Mouse (Mus musculus): ENCODE data around the gene Ccr1l1. TPM values are rescaled to one million over a fixed set of nuclear protein-coding genes. Genes with fewer than 3 reads are reported as not detected.

The Ccr1l1 gene
- polyA plus RNA-seq, 1 experiment from 2014 or later = not detected

GRCm38 (mm10) chr9:123931761-123932700 lies 46.2 kb downstream of the Ccr1l1 start:
- Histone ChIP-seq H3K4me3 (ENCODE audit: low read length) (no peak overlapping the region), H3K4me2 (replicated peaks; ENCODE audit: low read depth, low read length) (no peak overlapping the region), H3K9ac (replicated peaks; ENCODE audit: low read length) (no peak overlapping the region), H3K4me1 (ENCODE audit: insufficient read depth, low read length) (no peaks in the 10 kb centered on the region), H3K36me3 (ENCODE audit: insufficient read depth, low read length) (no peaks in the 10 kb centered on the region), H3K27me3 (ENCODE audit: insufficient read depth, low read length) (no peaks in the 10 kb centered on the region), H3K9me3 (ENCODE audit: low read length) (no peaks in the 10 kb centered on the region), H3K27ac (ENCODE audit: low read length) (no peak overlapping the region)
- WGBS = 60% methylated on average over 5 of the region's 6 CpGs
- ATAC-seq (ENCODE audit: low FRiP score, low TSS enrichment) = no peak

DNA sequence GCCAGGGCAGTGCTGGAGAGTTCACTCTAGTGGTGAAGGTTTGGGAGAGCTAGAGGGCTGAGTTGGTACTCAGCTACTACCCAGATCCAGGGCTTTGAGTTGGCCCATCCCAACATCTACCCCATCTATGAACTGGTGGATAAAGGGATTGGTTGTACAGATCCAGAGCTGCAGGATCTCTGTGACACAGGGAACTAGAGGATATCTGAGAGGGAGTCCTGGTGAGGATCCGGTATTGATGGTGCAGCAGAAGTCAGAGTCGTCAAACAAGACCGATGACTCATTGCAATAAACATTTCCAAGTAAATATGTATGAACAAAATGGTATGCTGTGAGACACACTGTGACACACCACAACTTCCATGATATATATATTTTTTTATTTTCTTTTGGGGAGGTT lies 47.3 kb downstream of the Ccr1l1 start:
- WGBS = 89% methylated on average over 3 of the region's 3 CpGs
- Histone ChIP-seq H3K9me3 (ENCODE audit: low read length) (no peaks in the 10 kb centered on the region), H3K4me3 (ENCODE audit: low read length) (no peak overlapping the region), H3K27ac (ENCODE audit: low read length) (no peak overlapping the region), H3K9ac (replicated peaks; ENCODE audit: low read length) (no peak overlapping the region), H3K27me3 (ENCODE audit: insufficient read depth, low read length) (no peaks in the 10 kb centered on the region), H3K36me3 (ENCODE audit: insufficient read depth, low read length) (no peaks in the 10 kb centered on the region), H3K4me2 (replicated peaks; ENCODE audit: low read depth, low read length) (no peak overlapping the region), H3K4me1 (ENCODE audit: insufficient read depth, low read length) (no peaks in the 10 kb centered on the region)
- ATAC-seq (ENCODE audit: low FRiP score, low TSS enrichment) = no peak

DNA sequence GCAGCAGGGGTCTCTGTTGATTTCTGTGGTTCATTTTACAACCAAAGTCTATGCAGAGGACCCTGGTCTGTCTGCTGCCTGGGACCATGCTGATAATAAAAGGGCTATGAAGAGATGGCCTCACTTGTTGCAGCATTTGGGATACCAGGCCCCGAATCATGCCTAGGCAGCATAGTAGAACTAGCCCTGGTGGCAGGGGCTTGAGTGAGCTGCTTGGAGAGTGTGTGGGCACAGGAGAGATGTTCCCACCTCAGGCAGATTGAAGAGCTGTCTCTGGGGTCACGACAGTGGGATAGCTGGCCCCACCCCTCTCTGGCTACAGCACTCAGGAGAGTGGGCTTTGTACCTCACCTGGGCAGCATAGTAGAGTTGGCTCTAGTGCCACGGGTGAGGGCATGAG lies 47.7 kb downstream of the Ccr1l1 start:
- ATAC-seq (ENCODE audit: low FRiP score, low TSS enrichment) = no peak
- Histone ChIP-seq H3K36me3 (ENCODE audit: insufficient read depth, low read length) (no peaks in the 10 kb centered on the region), H3K27me3 (ENCODE audit: insufficient read depth, low read length) (no peaks in the 10 kb centered on the region), H3K9me3 (ENCODE audit: low read length) (no peaks in the 10 kb centered on the region), H3K4me1 (ENCODE audit: insufficient read depth, low read length) (no peaks in the 10 kb centered on the region), H3K9ac (replicated peaks; ENCODE audit: low read length) (no peak overlapping the region), H3K4me3 (ENCODE audit: low read length) (no peak overlapping the region), H3K4me2 (replicated peaks; ENCODE audit: low read depth, low read length) (no peak overlapping the region), H3K27ac (ENCODE audit: low read length) (no peak overlapping the region)
- 88% methylated on average over 3 of the region's 3 CpGs for WGBS

DNA sequence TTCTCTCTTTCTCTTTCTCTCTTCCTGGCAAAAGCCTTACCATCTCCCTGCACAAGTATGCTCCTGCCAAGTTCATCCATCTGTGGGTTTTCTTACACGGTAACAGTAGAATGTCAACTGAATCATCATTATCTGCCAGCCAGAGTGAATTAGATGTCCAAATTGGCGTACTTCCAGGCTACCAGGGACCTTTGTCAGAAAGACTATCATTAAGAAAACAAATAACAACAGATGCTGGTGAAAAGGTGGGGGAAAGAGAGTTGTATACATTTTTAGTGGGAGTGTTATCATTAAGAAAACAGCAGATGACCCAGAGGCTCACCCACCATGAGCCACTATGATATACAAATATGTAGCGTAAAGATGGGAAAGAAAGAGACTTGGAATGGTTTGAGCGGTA lies 48.3 kb downstream of the Ccr1l1 start:
- no peak overlapping the region for H3K27ac ChIP-seq (ENCODE audit: low read length)
- H3K4me2 ChIP-seq (replicated peaks; ENCODE audit: low read depth, low read length) = no peak overlapping the region
- WGBS = 69% methylated on average over 4 of the region's 4 CpGs
- H3K9me3 ChIP-seq (ENCODE audit: low read length) = no peaks in the 10 kb centered on the region
- no peaks in the 10 kb centered on the region for H3K4me1 ChIP-seq (ENCODE audit: insufficient read depth, low read length)
- no peaks in the 10 kb centered on the region for H3K36me3 ChIP-seq (ENCODE audit: insufficient read depth, low read length)
- no peak overlapping the region for H3K9ac ChIP-seq (replicated peaks; ENCODE audit: low read length)
- ATAC-seq (ENCODE audit: low FRiP score, low TSS enrichment) = no peak
- H3K27me3 ChIP-seq (ENCODE audit: insufficient read depth, low read length) = no peaks in the 10 kb centered on the region
- no peak overlapping the region for H3K4me3 ChIP-seq (ENCODE audit: low read length)

DNA sequence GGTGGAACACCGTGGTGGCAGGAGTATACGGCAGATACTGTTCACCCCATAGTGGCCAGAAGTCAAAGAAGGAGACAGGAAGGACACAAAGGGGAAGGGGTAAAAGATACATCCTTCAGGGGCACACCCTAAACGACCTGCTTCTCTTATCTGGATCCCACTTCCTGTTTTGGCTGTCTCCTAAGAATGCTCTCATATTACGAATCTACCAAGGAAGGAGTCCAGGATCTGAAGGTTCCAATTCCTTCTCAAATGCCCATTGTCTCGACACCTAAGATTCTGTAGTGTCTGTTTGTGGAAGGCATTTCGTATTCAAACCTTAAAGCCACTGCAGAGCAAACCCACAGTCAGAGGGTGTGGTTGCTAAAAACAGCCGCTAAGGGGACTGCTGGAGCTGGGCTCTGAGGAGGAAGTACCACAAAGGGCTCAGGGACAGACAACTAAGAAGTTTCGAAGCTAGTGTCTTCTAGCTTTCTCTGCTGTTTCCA lies 49.4 kb downstream of the Ccr1l1 start:
- Histone ChIP-seq H3K9me3 (ENCODE audit: low read length) (no peaks in the 10 kb centered on the region), H3K27ac (ENCODE audit: low read length) (no peak overlapping the region), H3K27me3 (ENCODE audit: insufficient read depth, low read length) (no peaks in the 10 kb centered on the region), H3K4me3 (ENCODE audit: low read length) (no peak overlapping the region), H3K36me3 (ENCODE audit: insufficient read depth, low read length) (no peaks in the 10 kb centered on the region), H3K9ac (replicated peaks; ENCODE audit: low read length) (no peak overlapping the region; the same call in 1 of the 2 replicates), H3K4me1 (ENCODE audit: insufficient read depth, low read length) (no peaks in the 10 kb centered on the region), H3K4me2 (replicated peaks; ENCODE audit: low read depth, low read length) (no peak overlapping the region)
- ATAC-seq (ENCODE audit: low FRiP score, low TSS enrichment) = no peak
- WGBS = 22% methylated on average over 8 of the region's 8 CpGs

GRCm38 (mm10) chr9:123928118-123928758 lies 50.0 kb downstream of the Ccr1l1 start:
- WGBS = 69% methylated on average over 12 of the region's 12 CpGs
- Histone ChIP-seq H3K36me3 (ENCODE audit: insufficient read depth, low read length) (no peaks in the 10 kb centered on the region), H3K9ac (replicated peaks; ENCODE audit: low read length) (no peak overlapping the region), H3K27ac (ENCODE audit: low read length) (no peak overlapping the region), H3K9me3 (ENCODE audit: low read length) (no peaks in the 10 kb centered on the region), H3K27me3 (ENCODE audit: insufficient read depth, low read length) (no peaks in the 10 kb centered on the region), H3K4me3 (ENCODE audit: low read length) (no peak overlapping the region), H3K4me2 (replicated peaks; ENCODE audit: low read depth, low read length) (no peak overlapping the region), H3K4me1 (ENCODE audit: insufficient read depth, low read length) (no peaks in the 10 kb centered on the region)
- ATAC-seq (ENCODE audit: low FRiP score, low TSS enrichment) = no peak

DNA sequence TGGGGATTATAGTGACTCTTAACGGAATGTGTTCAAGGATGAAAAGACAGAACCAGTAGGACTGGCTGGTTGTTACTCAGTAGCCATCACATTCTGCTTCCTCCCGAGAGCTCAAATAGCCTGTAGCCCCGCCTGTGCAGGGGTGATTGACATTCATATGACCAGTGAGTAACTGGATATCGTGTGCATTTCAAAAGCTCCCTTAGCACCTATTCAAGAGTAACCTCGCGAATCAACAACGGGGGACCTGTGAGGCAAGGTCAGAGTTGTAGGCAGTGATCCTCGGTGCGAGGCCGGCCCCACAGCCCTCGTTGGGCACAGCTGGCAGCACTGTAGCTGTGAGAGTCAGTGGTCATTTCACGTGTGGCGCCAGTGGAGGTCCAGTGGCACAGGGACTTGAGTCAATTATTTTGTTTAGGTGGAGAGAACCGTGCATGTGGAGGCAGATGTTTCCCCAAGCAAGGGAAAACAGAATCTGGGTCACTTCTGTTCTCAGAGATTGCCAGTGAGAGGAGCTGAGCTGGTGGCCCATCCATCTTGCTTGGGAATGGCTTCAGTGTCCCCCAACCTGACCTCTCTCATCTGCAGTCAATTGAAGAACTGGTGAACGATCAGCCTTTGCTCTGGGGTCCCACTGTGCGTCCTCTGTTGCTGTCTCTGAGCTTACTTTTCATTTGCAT lies 50.8 kb downstream of the Ccr1l1 start:
- H3K9ac ChIP-seq (replicated peaks; ENCODE audit: low read length) = no peak overlapping the region
- 35% methylated on average over 16 of the region's 16 CpGs for WGBS
- no peak overlapping the region for H3K4me3 ChIP-seq (ENCODE audit: low read length)
- no peaks in the 10 kb centered on the region for H3K27me3 ChIP-seq (ENCODE audit: insufficient read depth, low read length)
- no peak overlapping the region for H3K4me2 ChIP-seq (replicated peaks; ENCODE audit: low read depth, low read length)
- no peak overlapping the region for H3K27ac ChIP-seq (ENCODE audit: low read length)
- H3K36me3 ChIP-seq (ENCODE audit: insufficient read depth, low read length) = no peaks in the 10 kb centered on the region
- no peak for ATAC-seq (ENCODE audit: low FRiP score, low TSS enrichment)
- H3K9me3 ChIP-seq (ENCODE audit: low read length) = no peaks in the 10 kb centered on the region
- no peaks in the 10 kb centered on the region for H3K4me1 ChIP-seq (ENCODE audit: insufficient read depth, low read length)

Other genes starting within 250 kb of the Ccr1l1 start
- gene Cxcr6, start 171.9 kb downstream of the Ccr1l1 start, polyA plus RNA-seq (2015; fragmentation: Nextera tagmentation; extraction: Ambion mirVana) = 0.30 and 0.54 TPM in 2 replicates
- gene Fyco1, start 126.5 kb downstream of the Ccr1l1 start, polyA plus RNA-seq (2015; fragmentation: Nextera tagmentation; extraction: Ambion mirVana) = 10.8 and 14.5 TPM in 2 replicates
- not detected in 2 replicates for gene Xcr1, start 116.4 kb downstream of the Ccr1l1 start, polyA plus RNA-seq (2015; fragmentation: Nextera tagmentation; extraction: Ambion mirVana)
- 2.0 and 2.5 TPM in 2 replicates for gene Ccr1, start 9.7 kb downstream of the Ccr1l1 start, polyA plus RNA-seq (2015; fragmentation: Nextera tagmentation; extraction: Ambion mirVana)
- gene Ccr3, start 43.6 kb upstream of the Ccr1l1 start, polyA plus RNA-seq (2015; fragmentation: Nextera tagmentation; extraction: Ambion mirVana) = not detected in 2 replicates
- gene Ccr2, start 123.5 kb upstream of the Ccr1l1 start, polyA plus RNA-seq (2015; fragmentation: Nextera tagmentation; extraction: Ambion mirVana) = 1.4 and 2.3 TPM in 2 replicates
- 0.21 and 0.79 TPM in 2 replicates for gene Ccr5, start 143.1 kb upstream of the Ccr1l1 start, polyA plus RNA-seq (2015; fragmentation: Nextera tagmentation; extraction: Ambion mirVana)

Measured in kidney, embryonic 16.5 days (tissue).